8 mouse cellular contexts compared by ENCODE assay signal in the genomic region with DNA sequence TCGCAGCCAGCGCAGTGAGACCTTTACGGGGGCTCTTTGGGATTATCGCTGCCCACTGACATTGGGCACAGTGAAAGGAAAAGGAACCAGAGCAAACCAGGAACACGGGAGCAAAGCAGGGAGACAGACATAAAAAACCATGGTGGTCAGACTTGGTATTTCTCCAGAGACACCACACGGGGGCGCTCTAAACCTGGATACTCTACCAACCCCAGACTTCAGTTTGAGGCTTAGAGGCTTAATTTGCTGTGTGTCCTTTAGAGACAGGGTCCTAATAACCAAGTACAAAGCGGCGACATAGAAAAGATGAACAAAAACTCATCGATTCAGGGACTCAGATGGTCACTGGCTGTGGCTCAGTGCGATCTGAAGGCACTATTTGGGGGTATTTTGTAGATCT. TPM values are rescaled to one million over a fixed set of nuclear protein-coding genes. Genes with fewer than 3 reads are reported as not detected.
DNase-seq lines count a peak whose midpoint lies in the region; ATAC-seq lines count a peak whose summit lies in the region.

No protein-coding gene starts in this region.

- H3K36me3 ChIP-seq in midbrain, embryonic 11.5 days (ENCODE audit: control insufficient read depth, insufficient read depth, low read length): no peaks in the 10 kb centered on the region
- no peaks in the 10 kb centered on the region for H3K36me3 ChIP-seq in midbrain, embryonic 13.5 days
- no peaks in the 10 kb centered on the region for H3K36me3 ChIP-seq in liver, embryonic 11.5 days (ENCODE audit: control insufficient read depth, insufficient read depth, low read length)

- H3K4me2 ChIP-seq in midbrain, embryonic 11.5 days: no peak overlapping the region
- H3K4me2 ChIP-seq in midbrain, embryonic 13.5 days (replicated peaks): no peak overlapping the region
- no peak overlapping the region for H3K4me2 ChIP-seq in liver, embryonic 11.5 days

- no peaks in the 10 kb centered on the region; the same call in 1 of the 2 replicates for H3K27me3 ChIP-seq in midbrain, embryonic 11.5 days (ENCODE audit: control insufficient read depth, insufficient read depth, low read length)
- H3K27me3 ChIP-seq in midbrain, embryonic 13.5 days: peaks cover 35% of the 10 kb centered on the region
- no peaks in the 10 kb centered on the region; the same call in none of the 2 replicates for H3K27me3 ChIP-seq in liver, embryonic 11.5 days (replicated peaks; ENCODE audit: control insufficient read depth, insufficient read depth, low read length)

- H3K4me3 ChIP-seq in midbrain, embryonic 11.5 days (ENCODE audit: low read depth, low read length): no peak overlapping the region
- H3K4me3 ChIP-seq in midbrain, embryonic 13.5 days (replicated peaks): no peak overlapping the region
- no peak overlapping the region for H3K4me3 ChIP-seq in liver, embryonic 11.5 days (ENCODE audit: low read depth, low read length)

- ATAC-seq in midbrain, embryonic 11.5 days (ENCODE audit: low FRiP score): no peak
- no peak for ATAC-seq in midbrain, embryonic 13.5 days
- ATAC-seq in liver, embryonic 11.5 days (replicated peaks; ENCODE audit: low FRiP score): no peak

- H3K27ac ChIP-seq in midbrain, embryonic 11.5 days (ENCODE audit: low read depth, low read length): no peak overlapping the region
- H3K27ac ChIP-seq in midbrain, embryonic 13.5 days: no peak overlapping the region
- H3K27ac ChIP-seq in liver, embryonic 11.5 days (ENCODE audit: low read depth, low read length): no peak overlapping the region

- no peaks in the 10 kb centered on the region for H3K4me1 ChIP-seq in midbrain, embryonic 11.5 days (ENCODE audit: control insufficient read depth, insufficient read depth, low read length)
- H3K4me1 ChIP-seq in midbrain, embryonic 13.5 days (replicated peaks): no peaks in the 10 kb centered on the region
- H3K4me1 ChIP-seq in liver, embryonic 11.5 days (replicated peaks; ENCODE audit: control insufficient read depth, insufficient read depth, low read length): no peaks in the 10 kb centered on the region

- WGBS in midbrain, embryonic 11.5 days: 11% methylated on average over 11 of the region's 11 CpGs
- 14% methylated on average over 11 of the region's 11 CpGs for WGBS in midbrain, embryonic 13.5 days
- 15% methylated on average over 11 of the region's 11 CpGs for WGBS in liver, embryonic 11.5 days

- peak; percentile 92 for DNase-seq in midbrain, embryonic 11.5 days (ENCODE audit: low spot score, missing footprints)
- peak; percentile 68 for DNase-seq in adrenal gland, postnatal 10 days
- DNase-seq in embryo, embryonic 10 days (ENCODE audit: low spot score): peak; percentile 66
- DNase-seq in hindlimb bud, embryonic 11.5 days (ENCODE audit: extremely low spot score, low read depth, low spot score): peak; percentile 26
- peak; percentile 42 for DNase-seq in liver, embryonic 11.5 days (ENCODE audit: low spot score)
- peak; percentile 81 for DNase-seq in right cerebral cortex, postnatal 4 days
- DNase-seq in thymus, postnatal 10 days (ENCODE audit: low spot score in 2 of 2): no peak

- H3K9me3 ChIP-seq in midbrain, embryonic 11.5 days (ENCODE audit: control insufficient read depth, low read length): peaks cover 1% of the 10 kb centered on the region; the same call in 1 of the 2 replicates
- peaks cover 6% of the 10 kb centered on the region; the same call in 1 of the 2 replicates for H3K9me3 ChIP-seq in midbrain, embryonic 13.5 days
- H3K9me3 ChIP-seq in liver, embryonic 11.5 days (ENCODE audit: control insufficient read depth, low read length): no peaks in the 10 kb centered on the region

- no peak overlapping the region for H3K9ac ChIP-seq in midbrain, embryonic 11.5 days (ENCODE audit: low read length)
- H3K9ac ChIP-seq in midbrain, embryonic 13.5 days (replicated peaks): no peak overlapping the region
- H3K9ac ChIP-seq in liver, embryonic 11.5 days (ENCODE audit: low read depth, low read length): no peak overlapping the region

RNA-seq across cellular contexts. Expression of a gene that starts 39.3 kb away (rescaled TPM):
- 3.8 and 4.1 TPM in 2 replicates for polyA plus RNA-seq in midbrain, embryonic 11.5 days (2014; fragmentation: Nextera tagmentation; extraction: Ambion mirVana)
- 6.8 and 8.2 TPM in 2 replicates for polyA plus RNA-seq in midbrain, embryonic 13.5 days (2015; fragmentation: Nextera tagmentation; extraction: Ambion mirVana)
- total RNA-seq in adrenal gland, postnatal 10 days (2021): 1 to 10 TPM in 1 of 2 experiments, under 1 TPM in 1; 1.00 to 1.1 TPM
- polyA plus RNA-seq in liver, embryonic 11.5 days (2014; fragmentation: Nextera tagmentation; extraction: Ambion mirVana): 1.9 and 2.1 TPM in 2 replicates

RNA-seq across cellular contexts. Expression of a gene that starts 45.4 kb away (rescaled TPM):
- polyA plus RNA-seq in midbrain, embryonic 11.5 days (2014; fragmentation: Nextera tagmentation; extraction: Ambion mirVana): 0.03 and 0.11 TPM in 2 replicates
- polyA plus RNA-seq in midbrain, embryonic 13.5 days (2015; fragmentation: Nextera tagmentation; extraction: Ambion mirVana): 0.13 and 0.16 TPM in 2 replicates
- 1 to 10 TPM; 1.1 TPM for total RNA-seq in adrenal gland, postnatal 10 days (2021)
- polyA plus RNA-seq in liver, embryonic 11.5 days (2014; fragmentation: Nextera tagmentation; extraction: Ambion mirVana): 0.07 and 0.14 TPM in 2 replicates

RNA-seq across cellular contexts. Expression of a gene that starts 57.6 kb away (rescaled TPM):
- polyA plus RNA-seq in midbrain, embryonic 11.5 days (2014; fragmentation: Nextera tagmentation; extraction: Ambion mirVana): 0.40 and 0.74 TPM in 2 replicates
- polyA plus RNA-seq in midbrain, embryonic 13.5 days (2015; fragmentation: Nextera tagmentation; extraction: Ambion mirVana): 3.6 and 3.8 TPM in 2 replicates
- under 1 TPM; 0.45 to 0.97 TPM for total RNA-seq in adrenal gland, postnatal 10 days (2021)
- 0.47 and 0.67 TPM in 2 replicates for polyA plus RNA-seq in liver, embryonic 11.5 days (2014; fragmentation: Nextera tagmentation; extraction: Ambion mirVana)

Comparison
In these comparisons a context has a peak if more than half of its experiments do, and no peak if none do; other contexts are left out.
1. DNase-seq: peak in midbrain, embryonic 11.5 days (single experiment), adrenal gland, postnatal 10 days (single experiment), embryo, embryonic 10 days (single experiment), hindlimb bud, embryonic 11.5 days (single experiment), liver, embryonic 11.5 days (single experiment) and right cerebral cortex, postnatal 4 days (single experiment); none in thymus, postnatal 10 days (0 of 2).